Mouse (Mus musculus) right cerebral cortex, adult 2 months (tissue): ENCODE data around the gene Mzt1.

ENCODE experiments used
- DNase-seq, 2 experiments: peaks; one replicate each; pipeline ENCODE4 v3.0.0; 2021 to 2022; ENCODE audit warnings: low spot score in 2 of 2

Gene Mzt1

GRCm38 (mm10) chr14:99018691-99019090 lies 27.2 kb downstream of the Mzt1 start:
- DNase-seq: no peak

- no peak for DNase-seq
Observed at GRCm38 (mm10) chr14:99010920-99011313, 35.0 kb downstream of the Mzt1 start.

GRCm38 (mm10) chr14:99010224-99010919 lies 35.6 kb downstream of the Mzt1 start:
- no peak for DNase-seq

- DNase-seq: no peak
Observed at GRCm38 (mm10) chr14:98994218-98994617, 51.7 kb downstream of the Mzt1 start, which contains the start of gene Rpl36a-ps1. Rpl36a-ps1 (minus strand) TSS chr14:98994318.

- no peak for DNase-seq
Observed at GRCm38 (mm10) chr14:98992482-98992881, 53.5 kb downstream of the Mzt1 start.

- DNase-seq: no peak
Observed at GRCm38 (mm10) chr14:98990636-98991035, 55.3 kb downstream of the Mzt1 start.

- no peak for DNase-seq
Observed at GRCm38 (mm10) chr14:98989818-98990217, 56.1 kb downstream of the Mzt1 start.
